Mouse (Mus musculus) spleen, postnatal 0 days (tissue): Measurements from ENCODE around the gene Il11ra2. TPM values are rescaled to one million over a fixed set of nuclear protein-coding genes. Genes with fewer than 3 reads are reported as not detected.

Experiments
- polyA plus RNA-seq: library from polyadenylated mRNA; unstranded; fragments of >200 nt; fragmentation: Nextera tagmentation; extraction: Ambion mirVana; gene quantifications from 2 replicates; pipeline ENCODE4 v1.2.1, GENCODE M21; 2015

Il11ra2 gene
- not detected in 2 replicates for polyA plus RNA-seq

DNA sequence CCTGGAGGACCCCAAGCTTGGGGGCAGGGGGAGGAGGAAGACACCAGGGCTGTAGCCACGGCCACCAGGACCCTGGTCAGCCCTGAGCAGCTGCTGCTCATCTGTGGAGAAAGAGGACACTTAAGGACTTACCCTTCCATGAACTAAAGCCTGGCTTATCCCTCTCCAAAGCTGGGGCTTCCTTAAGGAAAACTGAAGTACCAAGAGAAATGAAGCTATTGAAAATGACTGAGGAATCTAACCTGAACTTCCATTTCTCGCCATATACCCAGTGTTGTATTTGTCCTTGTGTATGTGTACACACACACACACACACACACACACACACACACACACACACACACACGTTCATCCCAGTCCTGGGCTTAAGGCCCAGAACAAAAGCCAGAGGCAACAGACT is at the start of gene Il11ra2:
Gene Il11ra2, minus strand, starts transcription at position 101 of the 400 bp plus-strand sequence.

DNA sequence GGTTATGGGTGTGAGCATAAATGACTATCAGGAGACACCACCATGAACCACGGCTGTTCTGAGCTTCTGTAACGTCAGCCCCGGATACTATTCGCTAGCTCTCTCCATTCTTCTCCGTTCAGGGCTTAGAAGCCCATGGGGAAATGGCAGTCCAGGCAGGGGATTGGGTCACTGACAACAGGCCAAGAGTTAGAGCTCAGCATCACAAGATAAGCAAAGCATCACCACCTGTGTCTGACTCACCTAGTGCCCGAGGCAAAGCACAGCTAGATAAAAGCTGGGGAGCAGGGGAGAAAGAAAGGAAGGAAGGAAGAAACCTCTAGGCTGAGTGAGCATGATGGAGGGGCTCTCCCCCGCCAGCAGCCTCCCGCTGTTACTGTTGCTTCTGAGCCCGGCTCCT is 6.7 kb downstream of the Il11ra2 start, which contains the start of gene Ccl27b:
Gene Ccl27b, plus strand, starts transcription at position 301 of the 400 bp plus-strand sequence.

DNA sequence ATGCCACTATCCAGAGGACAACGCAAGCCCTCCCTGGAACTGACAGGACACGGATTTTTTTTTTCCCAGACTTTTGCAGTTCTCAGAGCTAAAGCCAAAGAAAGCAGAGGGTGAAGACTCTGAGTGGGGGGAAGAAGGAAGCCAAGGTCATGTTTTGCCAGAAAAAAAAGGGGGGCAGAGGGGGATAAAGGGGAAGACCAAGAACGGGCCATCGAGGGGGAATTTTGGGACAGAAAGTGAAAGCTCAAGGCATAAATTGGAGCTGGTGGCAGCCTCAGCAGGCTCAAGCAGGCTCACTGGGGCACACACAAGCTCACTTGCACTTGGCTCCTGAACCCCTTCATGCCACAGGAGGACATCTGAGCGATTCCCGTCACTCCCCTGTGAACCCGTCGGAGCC is 32.3 kb downstream of the Il11ra2 start, which contains the start of gene Gm2564:
Gene Gm2564, plus strand, starts transcription at position 301 of the 400 bp plus-strand sequence.

DNA sequence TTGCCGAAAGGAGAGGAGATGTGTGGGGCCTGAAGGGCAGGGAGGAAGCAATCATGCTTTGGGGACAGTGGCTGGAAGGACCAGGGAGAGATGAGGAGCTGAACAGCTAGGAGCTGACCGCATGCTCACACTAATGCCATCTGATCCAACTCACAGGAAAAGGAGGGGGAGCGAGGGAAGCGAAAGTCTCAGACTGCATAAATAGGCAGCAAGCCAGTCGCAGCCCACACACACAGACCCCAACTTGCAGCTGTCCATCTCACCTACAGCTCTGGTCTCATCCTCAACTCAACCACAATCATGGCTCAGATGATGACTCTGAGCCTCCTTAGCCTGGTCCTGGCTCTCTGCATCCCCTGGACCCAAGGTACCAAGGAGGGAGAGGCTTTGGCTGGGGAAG is 49.8 kb downstream of the Il11ra2 start, which contains the start of gene Gm10591:
Gene Gm10591, plus strand, starts transcription at position 301 of the 400 bp plus-strand sequence.

Other genes starting within 250 kb of the Il11ra2 start
- not detected in 2 replicates for gene Gm21586, start 222.5 kb downstream of the Il11ra2 start, polyA plus RNA-seq
- gene Gm2163, start 195.1 kb downstream of the Il11ra2 start, polyA plus RNA-seq, result 0.06 TPM in 1 of 2 replicates, not detected in the other
- not detected in 2 replicates for gene Fam205a2, start 133.7 kb downstream of the Il11ra2 start, polyA plus RNA-seq
- not detected in 2 replicates for gene Gm10591, start 49.7 kb downstream of the Il11ra2 start, polyA plus RNA-seq
- gene Gm2564, start 32.2 kb downstream of the Il11ra2 start, polyA plus RNA-seq, result 1.4 and 2.6 TPM in 2 replicates
- gene Ccl27b, start 6.6 kb downstream of the Il11ra2 start, polyA plus RNA-seq, result not detected in 2 replicates
- not detected in 2 replicates for gene 4930578G10Rik, start 73.7 kb upstream of the Il11ra2 start, polyA plus RNA-seq
- 1.6 and 2.0 TPM in 2 replicates for gene Ccl19, start 94.7 kb upstream of the Il11ra2 start, polyA plus RNA-seq
- gene Ccl21a, start 112.1 kb upstream of the Il11ra2 start, polyA plus RNA-seq, result 23.0 and 60.3 TPM in 2 replicates
- 0.11 and 0.21 TPM in 2 replicates for gene Fam205a1, start 192.0 kb upstream of the Il11ra2 start, polyA plus RNA-seq
- gene Gm12394, start 194.9 kb upstream of the Il11ra2 start, polyA plus RNA-seq, result 0.06 TPM in 1 of 2 replicates, not detected in the other
- 0.59 and 0.62 TPM in 2 replicates for gene Fam205c, start 212.3 kb upstream of the Il11ra2 start, polyA plus RNA-seq